Mouse (Mus musculus): ENCODE measurements at regions not wholly inside any gene's neighbourhood (a gene's known extent, or its start where the extent isn't known, plus 50 kb on each side); places are given as distances from the start of the nearest gene placed in this dataset.

- DNase-seq (ENCODE audit: low spot score in 2 of 2), result no peak
These were observed 943.8 kb downstream of the Slc4a3 start for GRCm38 (mm10) chr1:76489681-76490492.

GRCm38 (mm10) chr1:76490719-76491118 lies 944.7 kb downstream of the Slc4a3 start:
- DNase-seq (ENCODE audit: low spot score in 2 of 2), result no peak

- no peak for DNase-seq (ENCODE audit: low spot score in 2 of 2)
These were observed 945.1 kb downstream of the Slc4a3 start for GRCm38 (mm10) chr1:76491187-76491586.

GRCm38 (mm10) chr1:76505150-76505549 lies 959.1 kb downstream of the Slc4a3 start:
- DNase-seq (ENCODE audit: low spot score in 2 of 2), result no peak

- DNase-seq (ENCODE audit: low spot score in 2 of 2), result no peak
These were observed 962.8 kb downstream of the Slc4a3 start for GRCm38 (mm10) chr1:76508821-76509220.

- no peak for DNase-seq (ENCODE audit: low spot score in 2 of 2)
These were observed 963.4 kb downstream of the Slc4a3 start for GRCm38 (mm10) chr1:76509486-76509885.

GRCm38 (mm10) chr1:76512156-76512555 lies 966.1 kb downstream of the Slc4a3 start:
- DNase-seq (ENCODE audit: low spot score in 2 of 2), result no peak

- no peak for DNase-seq (ENCODE audit: low spot score in 2 of 2)
These were observed 967.4 kb downstream of the Slc4a3 start for GRCm38 (mm10) chr1:76513490-76513889.

- DNase-seq (ENCODE audit: low spot score in 2 of 2), result no peak
These were observed 983.5 kb downstream of the Slc4a3 start for GRCm38 (mm10) chr1:76529531-76529930.

GRCm38 (mm10) chr1:76530342-76530741 lies 984.3 kb downstream of the Slc4a3 start:
- DNase-seq (ENCODE audit: low spot score in 2 of 2), result no peak

- DNase-seq (ENCODE audit: low spot score in 2 of 2), result no peak
These were observed 979.3 kb downstream of the Epha4 start for GRCm38 (mm10) chr1:76535522-76535956.

- DNase-seq (ENCODE audit: low spot score in 2 of 2), result no peak
These were observed 974.4 kb downstream of the Epha4 start for GRCm38 (mm10) chr1:76540529-76540928.

- DNase-seq (ENCODE audit: low spot score in 2 of 2), result no peak
These were observed 964.0 kb downstream of the Epha4 start for GRCm38 (mm10) chr1:76550876-76551275.

- no peak for DNase-seq (ENCODE audit: low spot score in 2 of 2)
These were observed 955.4 kb downstream of the Epha4 start for GRCm38 (mm10) chr1:76559441-76559840.

- no peak for DNase-seq (ENCODE audit: low spot score in 2 of 2)
These were observed 939.4 kb downstream of the Epha4 start for GRCm38 (mm10) chr1:76575487-76575886.

GRCm38 (mm10) chr1:76585921-76586320 lies 929.0 kb downstream of the Epha4 start:
- no peak for DNase-seq (ENCODE audit: low spot score in 2 of 2)

GRCm38 (mm10) chr1:76625831-76626230 lies 889.1 kb downstream of the Epha4 start:
- no peak for DNase-seq (ENCODE audit: low spot score in 2 of 2)

- DNase-seq (ENCODE audit: low spot score in 2 of 2), result no peak
These were observed 885.0 kb downstream of the Epha4 start for GRCm38 (mm10) chr1:76629861-76630260.

GRCm38 (mm10) chr1:76634071-76634470 lies 880.8 kb downstream of the Epha4 start:
- DNase-seq (ENCODE audit: low spot score in 2 of 2), result no peak

- DNase-seq (ENCODE audit: low spot score in 2 of 2), result no peak
These were observed 877.4 kb downstream of the Epha4 start for GRCm38 (mm10) chr1:76637268-76638009.

GRCm38 (mm10) chr1:76638010-76638400 lies 876.9 kb downstream of the Epha4 start:
- no peak for DNase-seq (ENCODE audit: low spot score in 2 of 2)

- no peak for DNase-seq (ENCODE audit: low spot score in 2 of 2)
These were observed 873.6 kb downstream of the Epha4 start for GRCm38 (mm10) chr1:76641181-76641711.

- DNase-seq (ENCODE audit: low spot score in 2 of 2), result no peak
These were observed 872.2 kb downstream of the Epha4 start for GRCm38 (mm10) chr1:76642703-76643102.

Measured in thymus, postnatal 10 days (tissue).